Mouse (Mus musculus) embryonic fibroblast, embryonic 13.5 days (primary cell): Measurements from ENCODE around the gene Gm8094.
"Not testable (repeated sequence)": the region's sequence is repeated elsewhere in the genome, so short reads cannot be mapped to it uniquely, and the experiment has no call there.

ENCODE experiments used
- CTCF ChIP-seq: IDR thresholded peaks from 2 replicates; pipeline ENCODE4 v1.5.1; 2011; ENCODE audit warnings: mild to moderate bottlenecking, control low read depth, low read length, moderate library complexity, borderline replicate concordance; ENCODE audit not compliant: insufficient read depth
- POLR2A ChIP-seq: IDR thresholded peaks from 2 replicates; pipeline ENCODE4 v1.6.1; 2011; ENCODE audit warnings: low read depth, mild to moderate bottlenecking, control low read depth, low read length, moderate library complexity

GRCm38 (mm10) chr14:43119673-43120072, 43.2 kb upstream of the Gm8094 start:
- not testable (repeated sequence) for TF ChIP-seq CTCF, POLR2A
